Mouse (Mus musculus) C2C12 (cell line): ENCODE data around the gene Unc5cl. TPM values are rescaled to one million over a fixed set of nuclear protein-coding genes. Genes with fewer than 3 reads are reported as not detected.

ENCODE experiments used
- H3K27me3 ChIP-seq: one replicate; pipeline ENCODE4 v1.6.1; 2011; ENCODE audit not compliant: control insufficient read depth, insufficient read depth, insufficient read length
- H3K36me3 ChIP-seq: one replicate; pipeline ENCODE4 v1.6.1; 2011; ENCODE audit not compliant: control insufficient read depth, insufficient read depth
- H3K4me3 ChIP-seq: one replicate; pipeline ENCODE4 v1.5.1; 2011; ENCODE audit warnings: mild to moderate bottlenecking, control low read depth; ENCODE audit not compliant: poor library complexity, insufficient read depth, severe bottlenecking
- H3K79me2 ChIP-seq: one replicate; pipeline ENCODE4 v1.6.1; 2011; ENCODE audit not compliant: control insufficient read depth, insufficient read depth
- H3K79me3 ChIP-seq: one replicate; pipeline ENCODE4 v1.6.1; 2011; ENCODE audit warnings: low read depth, control low read depth
- H3ac ChIP-seq: one replicate; pipeline ENCODE3; 2011; ENCODE audit warnings: low read depth; ENCODE audit not compliant: control insufficient read depth, insufficient read length
- CEBPB ChIP-seq: IDR thresholded peaks from one replicate; pipeline ENCODE4 v1.6.1; 2011; ENCODE audit warnings: low read depth, mild to moderate bottlenecking, control low read depth, moderate library complexity
- CTCF ChIP-seq: IDR thresholded peaks from one replicate; pipeline ENCODE4 v1.5.1; 2011; ENCODE audit not compliant: control insufficient read depth, insufficient read depth, insufficient read length
- FOSL1 ChIP-seq: IDR thresholded peaks from one replicate; pipeline ENCODE4 v1.8.0; 2011; ENCODE audit warnings: mild to moderate bottlenecking, low read length; ENCODE audit not compliant: poor library complexity, insufficient read depth, severe bottlenecking
- MAX ChIP-seq: IDR thresholded peaks from one replicate; pipeline ENCODE4 v1.6.1; 2011; ENCODE audit warnings: mild to moderate bottlenecking, control low read depth
- MYOD1 ChIP-seq: IDR thresholded peaks from one replicate; pipeline ENCODE4 v1.6.1; 2011; ENCODE audit warnings: low read depth; ENCODE audit not compliant: control insufficient read depth, insufficient read length
- MYOG ChIP-seq: IDR thresholded peaks from one replicate; pipeline ENCODE4 v1.6.1; 2011; ENCODE audit not compliant: control insufficient read depth, insufficient read length; ENCODE audit errors: extremely low read depth
- USF1 ChIP-seq: IDR thresholded peaks from one replicate; pipeline ENCODE4 v1.6.1; 2011; ENCODE audit warnings: low read depth, mild to moderate bottlenecking, control low read depth, moderate library complexity
- polyA plus RNA-seq: library from polyadenylated mRNA; unstranded; fragments of >200 nt; fragmentation: generic; extraction: Trizol; gene quantifications from one replicate; pipeline ENCODE4 v1.2.1, GENCODE M21; 2012; ENCODE audit warnings: missing spikeins

Unc5cl gene
- polyA plus RNA-seq, 1 experiment, result not detected

GRCm38 (mm10) chr17:48564931-48565330, 110.2 kb downstream of the Unc5cl start:
- H3K36me3 ChIP-seq, result no peaks in the 10 kb centered on the region
- no peak overlapping the region for H3K4me3 ChIP-seq
- no peaks in the 10 kb centered on the region for H3K79me3 ChIP-seq
- no peak overlapping the region for H3ac ChIP-seq
- H3K79me2 ChIP-seq, result no peaks in the 10 kb centered on the region
- TF ChIP-seq FOSL1 (no peak), CEBPB (no peak), CTCF (no peak), MAX (no peak), MYOG (no peak), MYOD1 (no peak)
- no peaks in the 10 kb centered on the region for H3K27me3 ChIP-seq

- no peaks in the 10 kb centered on the region for H3K36me3 ChIP-seq
- TF ChIP-seq MAX, result no peak
- no peak for TF ChIP-seq USF1
- TF ChIP-seq FOSL1, result no peak
- TF ChIP-seq MYOD1, result no peak
- no peak for TF ChIP-seq MYOG
- TF ChIP-seq CEBPB, result no peak
- no peak for TF ChIP-seq CTCF
- H3ac ChIP-seq, result no peak overlapping the region
- no peaks in the 10 kb centered on the region for H3K27me3 ChIP-seq
- H3K79me2 ChIP-seq, result no peaks in the 10 kb centered on the region
- H3K4me3 ChIP-seq, result no peak overlapping the region
- no peaks in the 10 kb centered on the region for H3K79me3 ChIP-seq
Measured at GRCm38 (mm10) chr17:48569656-48570055, 115.0 kb downstream of the Unc5cl start.

GRCm38 (mm10) chr17:48581153-48581552, 126.5 kb downstream of the Unc5cl start:
- no peaks in the 10 kb centered on the region for H3K79me3 ChIP-seq
- TF ChIP-seq MAX (no peak), CEBPB (no peak), USF1 (no peak), MYOG (no peak), MYOD1 (no peak), FOSL1 (no peak), CTCF (no peak)
- no peaks in the 10 kb centered on the region for H3K79me2 ChIP-seq
- H3ac ChIP-seq, result no peak overlapping the region
- no peaks in the 10 kb centered on the region for H3K27me3 ChIP-seq
- H3K4me3 ChIP-seq, result no peak overlapping the region
- no peaks in the 10 kb centered on the region for H3K36me3 ChIP-seq

- no peaks in the 10 kb centered on the region for H3K27me3 ChIP-seq
- H3ac ChIP-seq, result no peak overlapping the region
- no peak for TF ChIP-seq CEBPB
- TF ChIP-seq CTCF, result no peak
- no peak for TF ChIP-seq MYOD1
- no peak for TF ChIP-seq FOSL1
- TF ChIP-seq MYOG, result no peak
- no peak for TF ChIP-seq USF1
- no peak for TF ChIP-seq MAX
- no peaks in the 10 kb centered on the region for H3K36me3 ChIP-seq
- H3K79me2 ChIP-seq, result no peaks in the 10 kb centered on the region
- no peak overlapping the region for H3K4me3 ChIP-seq
- no peaks in the 10 kb centered on the region for H3K79me3 ChIP-seq
Measured at GRCm38 (mm10) chr17:48582486-48582990, 127.8 kb downstream of the Unc5cl start.

- Histone ChIP-seq H3K79me2 (no peaks in the 10 kb centered on the region), H3ac (no peak overlapping the region), H3K79me3 (no peaks in the 10 kb centered on the region), H3K4me3 (no peak overlapping the region), H3K36me3 (no peaks in the 10 kb centered on the region), H3K27me3 (no peaks in the 10 kb centered on the region)
- TF ChIP-seq MAX, result no peak
- no peak for TF ChIP-seq CEBPB
- no peak for TF ChIP-seq CTCF
- TF ChIP-seq FOSL1, result no peak
- no peak for TF ChIP-seq MYOD1
- TF ChIP-seq USF1, result no peak
- no peak for TF ChIP-seq MYOG
Measured at GRCm38 (mm10) chr17:48583401-48583800, 128.7 kb downstream of the Unc5cl start.
